Mouse (Mus musculus) splenic B cell, adult 2 months (primary cell): ENCODE measurements around the gene Pi4k2a.
"Not testable (repeated sequence)": the region's sequence is repeated elsewhere in the genome, so short reads cannot be mapped to it uniquely, and the experiment has no call there.

Source experiments
- DNase-seq: peaks from one replicate; pipeline ENCODE4 v3.0.0-alpha.2; 2011; ENCODE audit warnings: low read depth, low spot score
- H3K27me3 ChIP-seq: 2 replicates; pipeline ENCODE4 v1.6.1; 2012; ENCODE audit warnings: mild to moderate bottlenecking, low read length, moderate library complexity, mixed read lengths; ENCODE audit not compliant: control insufficient read depth, poor library complexity, insufficient read depth, severe bottlenecking
- H3K36me3 ChIP-seq: 2 replicates; pipeline ENCODE4 v1.6.1; 2012; ENCODE audit warnings: mild to moderate bottlenecking, low read length, moderate library complexity, mixed read lengths; ENCODE audit not compliant: control insufficient read depth, poor library complexity, insufficient read depth, severe bottlenecking

The Pi4k2a gene

GRCm38 (mm10) chr19:42071886-42072608 lies 18.2 kb upstream of the Pi4k2a start:
- Histone ChIP-seq H3K36me3 (no peaks in the 10 kb centered on the region), H3K27me3 (no peaks in the 10 kb centered on the region)
- no peak for DNase-seq

- no peaks in the 10 kb centered on the region for H3K36me3 ChIP-seq
- no peak for DNase-seq
- no peaks in the 10 kb centered on the region for H3K27me3 ChIP-seq
Observed at GRCm38 (mm10) chr19:42072802-42073201, 17.5 kb upstream of the Pi4k2a start.

- no peaks in the 10 kb centered on the region for H3K36me3 ChIP-seq
- no peaks in the 10 kb centered on the region for H3K27me3 ChIP-seq
- no peak for DNase-seq
Observed at GRCm38 (mm10) chr19:42075051-42075450, 15.2 kb upstream of the Pi4k2a start.

GRCm38 (mm10) chr19:42075992-42076391 lies 14.3 kb upstream of the Pi4k2a start:
- DNase-seq: no peak
- H3K27me3 ChIP-seq: no peaks in the 10 kb centered on the region
- no peaks in the 10 kb centered on the region for H3K36me3 ChIP-seq

GRCm38 (mm10) chr19:42078566-42078965 lies 11.7 kb upstream of the Pi4k2a start:
- Histone ChIP-seq H3K27me3 (no peaks in the 10 kb centered on the region), H3K36me3 (no peaks in the 10 kb centered on the region)
- no peak for DNase-seq

- Histone ChIP-seq H3K36me3 (no peaks in the 10 kb centered on the region), H3K27me3 (no peaks in the 10 kb centered on the region)
- no peak for DNase-seq
Observed at GRCm38 (mm10) chr19:42079006-42079405, 11.3 kb upstream of the Pi4k2a start.

- DNase-seq: no peak
- H3K27me3 ChIP-seq: no peaks in the 10 kb centered on the region
- H3K36me3 ChIP-seq: no peaks in the 10 kb centered on the region
Observed at GRCm38 (mm10) chr19:42079950-42080349, 10.3 kb upstream of the Pi4k2a start.

- DNase-seq: no peak
- H3K27me3 ChIP-seq: no peaks in the 10 kb centered on the region
- no peaks in the 10 kb centered on the region for H3K36me3 ChIP-seq
Observed at GRCm38 (mm10) chr19:42080469-42080868, 9.8 kb upstream of the Pi4k2a start.

- DNase-seq, H3K27me3 ChIP-seq, H3K36me3 ChIP-seq: not testable (repeated sequence)
Observed at GRCm38 (mm10) chr19:42081613-42082012, 8.7 kb upstream of the Pi4k2a start.

GRCm38 (mm10) chr19:42085690-42086089 lies 4.6 kb upstream of the Pi4k2a start:
- DNase-seq: no peak
- Histone ChIP-seq H3K36me3 (no peaks in the 10 kb centered on the region), H3K27me3 (no peaks in the 10 kb centered on the region)

- peak; percentile 61 for DNase-seq
- Histone ChIP-seq H3K27me3 (no peaks in the 10 kb centered on the region), H3K36me3 (no peaks in the 10 kb centered on the region)
Observed at GRCm38 (mm10) chr19:42086166-42086565, 4.1 kb upstream of the Pi4k2a start, which contains the start of gene Morn4. Gene Morn4, minus strand, starts transcription at chr19:42086357.

- DNase-seq: peak; percentile 83
- Histone ChIP-seq H3K27me3 (no peaks in the 10 kb centered on the region), H3K36me3 (no peaks in the 10 kb centered on the region; the same call in 1 of the 2 replicates)
Observed at GRCm38 (mm10) chr19:42089103-42089747, 1.0 kb upstream of the Pi4k2a start.

GRCm38 (mm10) chr19:42090637-42091141 lies 419 bp downstream of the Pi4k2a start:
- peak; percentile 57 for DNase-seq
- Histone ChIP-seq H3K27me3 (no peaks in the 10 kb centered on the region), H3K36me3 (no peaks in the 10 kb centered on the region; the same call in 1 of the 2 replicates)

GRCm38 (mm10) chr19:42099406-42099805 lies 9.1 kb downstream of the Pi4k2a start:
- no peak for DNase-seq
- H3K27me3 ChIP-seq: no peaks in the 10 kb centered on the region
- H3K36me3 ChIP-seq: 0 out of 2 replicates have a peak, but pooled peaks cover 3% of the 10 kb centered on the region

- DNase-seq: no peak
- 0 out of 2 replicates have a peak, but pooled peaks cover 3% of the 10 kb centered on the region for H3K36me3 ChIP-seq
- no peaks in the 10 kb centered on the region for H3K27me3 ChIP-seq
Observed at GRCm38 (mm10) chr19:42104681-42105080, 14.4 kb downstream of the Pi4k2a start.
